8 mouse cellular contexts compared by ENCODE assay signal in the genomic region with DNA sequence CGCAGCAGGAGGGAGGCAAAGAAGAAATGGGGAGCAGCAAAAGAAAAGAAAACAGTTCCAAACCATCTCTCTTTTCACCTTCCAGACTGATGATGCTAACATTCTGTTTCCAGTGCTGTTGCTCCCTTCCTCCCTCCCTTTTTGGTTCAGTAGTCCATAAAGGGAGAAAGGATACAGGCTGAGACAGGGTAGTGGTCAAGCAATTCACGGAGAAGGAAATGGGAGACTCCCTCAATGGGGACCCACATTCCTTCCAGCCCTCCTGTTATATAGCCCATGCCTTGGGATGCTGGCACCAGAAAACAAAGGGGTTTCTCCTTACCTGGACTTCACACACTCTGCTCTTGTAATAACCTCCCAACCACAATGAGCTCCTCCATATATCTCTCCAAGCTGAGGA. TPM values are rescaled to one million over a fixed set of nuclear protein-coding genes. Genes with fewer than 3 reads are reported as not detected.
A peak's percentile ranks its signal among the peaks of the same experiment; 100 is the strongest.
DNase-seq lines count a peak whose midpoint lies in the region; ATAC-seq and TF ChIP-seq lines count a peak whose summit lies in the region.

No protein-coding gene starts in this region.

- H3K4me3 ChIP-seq in kidney, postnatal 0 days (replicated peaks; ENCODE audit: low read depth, low read length) = peak overlapping the region; percentile 42; the same call in 1 of the 2 replicates
- peak overlapping the region; percentile 50 for H3K4me3 ChIP-seq in embryonic facial prominence, embryonic 14.5 days (ENCODE audit: low read depth, low read length)
- H3K4me3 ChIP-seq in intestine, embryonic 14.5 days (ENCODE audit: low read depth, low read length) = peak overlapping the region; percentile 43
- H3K4me3 ChIP-seq in midbrain, embryonic 16.5 days (ENCODE audit: low read depth, low read length) = peak overlapping the region; percentile 49

- WGBS in kidney, postnatal 0 days = 33% methylated on average over 2 of the region's 2 CpGs
- WGBS in embryonic facial prominence, embryonic 14.5 days = 24% methylated on average over 2 of the region's 2 CpGs
- 9% methylated on average over 2 of the region's 2 CpGs for WGBS in intestine, embryonic 14.5 days
- WGBS in midbrain, embryonic 16.5 days = 13% methylated on average over 2 of the region's 2 CpGs

- no peak overlapping the region for H3K27ac ChIP-seq in kidney, postnatal 0 days
- peak overlapping the region; percentile 74; the same call in 1 of the 2 replicates for H3K27ac ChIP-seq in embryonic facial prominence, embryonic 14.5 days (replicated peaks; ENCODE audit: low read depth, low read length)
- peak overlapping the region; percentile 43; the same call in 1 of the 2 replicates for H3K27ac ChIP-seq in intestine, embryonic 14.5 days (ENCODE audit: low read depth)
- H3K27ac ChIP-seq in midbrain, embryonic 16.5 days (ENCODE audit: low read length) = peak overlapping the region; percentile 82

- H3K4me1 ChIP-seq in kidney, postnatal 0 days (replicated peaks; ENCODE audit: insufficient read depth, low read length) = no peaks in the 10 kb centered on the region
- H3K4me1 ChIP-seq in embryonic facial prominence, embryonic 14.5 days (ENCODE audit: control insufficient read depth, insufficient read depth, low read length) = no peaks in the 10 kb centered on the region
- H3K4me1 ChIP-seq in intestine, embryonic 14.5 days (replicated peaks; ENCODE audit: control insufficient read depth, insufficient read depth, low read length) = no peaks in the 10 kb centered on the region
- H3K4me1 ChIP-seq in midbrain, embryonic 16.5 days (ENCODE audit: control insufficient read depth, insufficient read depth, low read length) = peaks cover 13% of the 10 kb centered on the region; the same call in 1 of the 2 replicates

- DNase-seq in kidney, postnatal 0 days (ENCODE audit: low spot score) = no peak
- no peak for DNase-seq in kidney, postnatal 10 days
- no peak for DNase-seq in embryonic facial prominence, embryonic 14.5 days (ENCODE audit: low spot score)
- DNase-seq in intestine, embryonic 14.5 days (ENCODE audit: low spot score) = no peak
- no peak for DNase-seq in c-Kit-positive CD71-positive TER-119-positive erythroid progenitor cells, embryonic 14.5 days (ENCODE audit: low spot score)
- no peak for DNase-seq in natural killer cell, adult 2 months (ENCODE audit: low spot score in 2 of 2)
- DNase-seq in cerebellum, postnatal 4 days (ENCODE audit: low spot score in 2 of 2) = no peak

- TF ChIP-seq CTCF in kidney, postnatal 0 days (IDR thresholded peaks at IDR 0.05; ENCODE audit: low read depth) = no peak

- ATAC-seq in kidney, postnatal 0 days (replicated peaks; ENCODE audit: low FRiP score, low read depth) = no peak
- peak; percentile 6; the same call in 1 of the 2 replicates for ATAC-seq in embryonic facial prominence, embryonic 14.5 days (ENCODE audit: low read depth)
- 0 out of 2 replicates have a peak, but pooled peaks have one; percentile 5 for ATAC-seq in intestine, embryonic 14.5 days (replicated peaks; ENCODE audit: low FRiP score, low TSS enrichment, low read depth)
- ATAC-seq in midbrain, embryonic 16.5 days = peak; percentile 34

- no peaks in the 10 kb centered on the region for H3K36me3 ChIP-seq in kidney, postnatal 0 days (ENCODE audit: insufficient read depth, low read length)
- no peaks in the 10 kb centered on the region for H3K36me3 ChIP-seq in embryonic facial prominence, embryonic 14.5 days (ENCODE audit: control insufficient read depth, insufficient read depth, low read length)
- no peaks in the 10 kb centered on the region for H3K36me3 ChIP-seq in intestine, embryonic 14.5 days (ENCODE audit: control insufficient read depth, insufficient read depth, low read length)
- no peaks in the 10 kb centered on the region for H3K36me3 ChIP-seq in midbrain, embryonic 16.5 days (ENCODE audit: control insufficient read depth, insufficient read depth, low read length)

- no peaks in the 10 kb centered on the region for H3K9me3 ChIP-seq in kidney, postnatal 0 days (replicated peaks; ENCODE audit: low read length)
- no peaks in the 10 kb centered on the region for H3K9me3 ChIP-seq in embryonic facial prominence, embryonic 14.5 days (ENCODE audit: control insufficient read depth, low read length)
- H3K9me3 ChIP-seq in intestine, embryonic 14.5 days (ENCODE audit: control insufficient read depth, low read length) = no peaks in the 10 kb centered on the region
- no peaks in the 10 kb centered on the region for H3K9me3 ChIP-seq in midbrain, embryonic 16.5 days (replicated peaks; ENCODE audit: control insufficient read depth, low read length, poor library complexity, severe bottlenecking)

- H3K27me3 ChIP-seq in kidney, postnatal 0 days (ENCODE audit: insufficient read depth, low read length) = no peaks in the 10 kb centered on the region
- H3K27me3 ChIP-seq in embryonic facial prominence, embryonic 14.5 days (replicated peaks; ENCODE audit: control insufficient read depth, insufficient read depth, low read length) = peaks cover 8% of the 10 kb centered on the region; the same call in 1 of the 2 replicates
- 0 out of 2 replicates have a peak, but pooled peaks cover 7% of the 10 kb centered on the region for H3K27me3 ChIP-seq in intestine, embryonic 14.5 days (replicated peaks; ENCODE audit: control insufficient read depth, insufficient read depth, low read length)
- no peaks in the 10 kb centered on the region; the same call in 1 of the 2 replicates for H3K27me3 ChIP-seq in midbrain, embryonic 16.5 days (ENCODE audit: control insufficient read depth, insufficient read depth, low read depth, low read length)

- H3K9ac ChIP-seq in kidney, postnatal 0 days (ENCODE audit: low read depth, low read length) = no peak overlapping the region
- peak overlapping the region; percentile 15; the same call in 1 of the 2 replicates for H3K9ac ChIP-seq in embryonic facial prominence, embryonic 14.5 days (ENCODE audit: low read depth, low read length)
- H3K9ac ChIP-seq in intestine, embryonic 14.5 days (ENCODE audit: low read length) = no peak overlapping the region
- H3K9ac ChIP-seq in midbrain, embryonic 16.5 days (ENCODE audit: low read depth, low read length) = peak overlapping the region; percentile 70; the same call in 1 of the 2 replicates

- H3K4me2 ChIP-seq in kidney, postnatal 0 days (ENCODE audit: low read length) = peak overlapping the region; percentile 73
- peak overlapping the region; percentile 66 for H3K4me2 ChIP-seq in embryonic facial prominence, embryonic 14.5 days (ENCODE audit: low read depth, low read length)
- H3K4me2 ChIP-seq in intestine, embryonic 14.5 days (ENCODE audit: low read length) = peak overlapping the region; percentile 58
- H3K4me2 ChIP-seq in midbrain, embryonic 16.5 days (ENCODE audit: low read length) = peak overlapping the region; percentile 63

RNA-seq across cellular contexts. Expression of a gene that starts 0.4 kb away (rescaled TPM):
- polyA plus RNA-seq in kidney, postnatal 0 days (2015; fragmentation: Nextera tagmentation; extraction: Ambion mirVana) = 2.1 and 2.2 TPM in 2 replicates
- 0.92 and 1.3 TPM in 2 replicates for polyA plus RNA-seq in embryonic facial prominence, embryonic 14.5 days (2014; fragmentation: Nextera tagmentation; extraction: Ambion mirVana)
- polyA plus RNA-seq in intestine, embryonic 14.5 days (2014; fragmentation: Nextera tagmentation; extraction: Ambion mirVana) = 1.9 and 2.2 TPM in 2 replicates
- polyA plus RNA-seq in midbrain, embryonic 16.5 days (2015; fragmentation: Nextera tagmentation; extraction: Ambion mirVana) = 9.7 and 13.5 TPM in 2 replicates

RNA-seq across cellular contexts. Expression of a gene that starts 47.7 kb away (rescaled TPM):
- polyA plus RNA-seq in kidney, postnatal 0 days (2015; fragmentation: Nextera tagmentation; extraction: Ambion mirVana) = 61.2 and 70.1 TPM in 2 replicates
- 61.5 and 69.2 TPM in 2 replicates for polyA plus RNA-seq in embryonic facial prominence, embryonic 14.5 days (2014; fragmentation: Nextera tagmentation; extraction: Ambion mirVana)
- 66.3 and 75.6 TPM in 2 replicates for polyA plus RNA-seq in intestine, embryonic 14.5 days (2014; fragmentation: Nextera tagmentation; extraction: Ambion mirVana)
- polyA plus RNA-seq in midbrain, embryonic 16.5 days (2015; fragmentation: Nextera tagmentation; extraction: Ambion mirVana) = 44.8 and 55.2 TPM in 2 replicates

Comparison
In these comparisons a context has a peak if more than half of its experiments do, and no peak if none do; other contexts are left out.
1. H3K9ac ChIP-seq: peak in embryonic facial prominence, embryonic 14.5 days (single experiment) and midbrain, embryonic 16.5 days (single experiment); none in kidney, postnatal 0 days (single experiment) and intestine, embryonic 14.5 days (single experiment).
2. Peak in every context shown above with its lines, with median percentiles within 50 percentile points of each other: H3K4me2 ChIP-seq and H3K4me3 ChIP-seq.